Mouse (Mus musculus) lung, embryonic 16.5 days (tissue): ENCODE measurements around the gene Dock8. TPM values are rescaled to one million over a fixed set of nuclear protein-coding genes. Genes with fewer than 3 reads are reported as not detected.

ENCODE experiments used
- ATAC-seq: fragments of 200-750 bp; cut with Nextera tagmentation; 2 replicates; pipeline ENCODE4 v1.8.0; 2017; ENCODE audit warnings: low read depth, mild to moderate bottlenecking, moderate library complexity
- H3K27ac ChIP-seq: fragments of 300-500 bp; sonication (generic); 2 replicates; pipeline ENCODE4 v1.5.1; 2014; ENCODE audit warnings: mild to moderate bottlenecking, control low read depth, low read length
- H3K27me3 ChIP-seq: fragments of 300-500 bp; sonication (generic); 2 replicates; pipeline ENCODE4 v1.6.1; 2014; ENCODE audit warnings: low read depth, low read length, mixed read lengths; ENCODE audit not compliant: control insufficient read depth, insufficient read depth
- H3K36me3 ChIP-seq: fragments of 300-500 bp; sonication (generic); 2 replicates; pipeline ENCODE4 v1.6.1; 2014; ENCODE audit warnings: low read length; ENCODE audit not compliant: control insufficient read depth, insufficient read depth
- H3K4me1 ChIP-seq: fragments of 300-500 bp; sonication (generic); replicated peaks from 2 replicates; pipeline ENCODE4 v1.6.1; 2014; ENCODE audit warnings: low read length, mixed read lengths; ENCODE audit not compliant: control insufficient read depth, insufficient read depth
- H3K4me2 ChIP-seq: fragments of 300-500 bp; sonication (generic); 2 replicates; pipeline ENCODE4 v1.6.1; 2014; ENCODE audit warnings: low read depth, low read length, control low read depth
- H3K4me3 ChIP-seq: fragments of 300-500 bp; sonication (generic); 2 replicates; pipeline ENCODE4 v1.5.1; 2014; ENCODE audit warnings: mild to moderate bottlenecking, low read length, control low read depth
- H3K9ac ChIP-seq: fragments of 300-500 bp; sonication (generic); 2 replicates; pipeline ENCODE4 v1.6.1; 2014; ENCODE audit warnings: low read length, control low read depth
- H3K9me3 ChIP-seq: fragments of 300-500 bp; sonication (generic); 2 replicates; pipeline ENCODE4 v1.6.1; 2016; ENCODE audit warnings: low read length; ENCODE audit not compliant: control insufficient read depth
- WGBS: fragments of 180-500 bp; shearing (Covaris S2); extraction: QIAGEN DNeasy Blood & Tissue Kit; methylation state at CpG from one replicate; pipeline ENCODE4 v1.1.7; 2014; 5-methylcytosine and 5-hydroxymethylcytosine counted together
- polyA plus RNA-seq: library from polyadenylated mRNA; unstranded; fragments of >200 nt; fragmentation: Nextera tagmentation; extraction: Ambion mirVana; gene quantifications from 2 replicates; pipeline ENCODE4 v1.2.1, GENCODE M21; 2015

Gene Dock8
- polyA plus RNA-seq, 1 experiment from 2014 or later: 3.9 TPM

DNA sequence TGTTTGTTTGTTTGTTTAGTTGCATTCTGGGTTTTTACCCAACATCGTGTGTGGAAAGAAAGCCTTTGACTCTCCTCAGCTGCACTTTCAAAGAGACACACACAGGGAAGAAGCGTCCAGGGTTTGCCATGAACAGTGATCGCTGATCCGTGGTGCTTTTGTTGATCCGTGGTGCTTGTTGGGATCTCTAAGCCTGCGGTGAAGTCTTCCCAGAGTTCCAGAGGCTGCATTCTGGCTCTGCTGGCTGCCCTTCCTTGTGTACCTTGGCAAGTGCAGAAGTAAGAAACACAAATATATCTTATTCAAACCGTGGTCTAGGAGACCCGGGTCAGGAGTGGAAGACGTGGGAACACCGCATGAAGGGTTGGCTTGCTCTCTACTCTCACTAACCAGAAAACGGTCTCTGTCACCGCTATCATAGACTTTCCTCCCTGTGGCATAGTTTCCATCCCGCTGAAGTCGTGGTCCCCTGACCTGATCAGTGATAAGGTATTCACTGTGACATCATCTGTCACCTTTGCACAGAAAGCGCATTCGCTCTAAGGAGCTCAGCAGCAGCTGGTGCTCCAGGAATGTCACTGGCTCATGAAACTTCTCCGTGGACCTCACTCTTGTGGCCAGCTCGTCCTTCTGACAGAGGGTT is 112.4 kb downstream of the Dock8 start:
- no peaks in the 10 kb centered on the region for H3K36me3 ChIP-seq
- ATAC-seq: no peak
- H3K27me3 ChIP-seq: no peaks in the 10 kb centered on the region
- no peaks in the 10 kb centered on the region for H3K9me3 ChIP-seq
- H3K9ac ChIP-seq: no peak overlapping the region
- no peak overlapping the region for H3K4me3 ChIP-seq
- no peak overlapping the region for H3K27ac ChIP-seq
- H3K4me1 ChIP-seq: no peaks in the 10 kb centered on the region
- 60% methylated on average over 18 of the region's 18 CpGs for WGBS
- H3K4me2 ChIP-seq: no peak overlapping the region

DNA sequence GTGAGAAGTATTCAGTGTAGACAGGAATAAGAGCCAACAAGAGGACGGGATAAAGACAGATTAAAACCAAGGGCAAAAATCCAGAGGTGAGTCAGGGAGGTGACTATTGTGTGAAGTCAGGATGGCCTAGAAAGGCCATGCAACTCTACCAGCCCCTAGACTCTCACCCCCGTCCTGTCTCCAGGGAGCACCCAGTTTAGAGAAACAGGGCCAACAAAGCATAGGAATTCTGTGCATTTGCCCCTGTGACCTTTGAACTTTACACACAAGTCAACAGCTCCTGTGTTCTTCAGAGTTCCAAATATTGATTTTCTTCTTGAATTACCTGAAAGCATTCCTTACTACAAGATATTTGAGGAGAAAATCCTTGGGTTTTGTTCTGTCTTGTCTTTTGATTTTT is 117.6 kb downstream of the Dock8 start:
- no peaks in the 10 kb centered on the region for H3K27me3 ChIP-seq
- no peak overlapping the region for H3K27ac ChIP-seq
- H3K4me1 ChIP-seq: no peaks in the 10 kb centered on the region
- no peak overlapping the region for H3K9ac ChIP-seq
- no peak for ATAC-seq
- WGBS: 36% methylated on average over 2 of the region's 2 CpGs
- H3K4me3 ChIP-seq: no peak overlapping the region
- no peaks in the 10 kb centered on the region for H3K9me3 ChIP-seq
- H3K36me3 ChIP-seq: no peaks in the 10 kb centered on the region
- H3K4me2 ChIP-seq: no peak overlapping the region

DNA sequence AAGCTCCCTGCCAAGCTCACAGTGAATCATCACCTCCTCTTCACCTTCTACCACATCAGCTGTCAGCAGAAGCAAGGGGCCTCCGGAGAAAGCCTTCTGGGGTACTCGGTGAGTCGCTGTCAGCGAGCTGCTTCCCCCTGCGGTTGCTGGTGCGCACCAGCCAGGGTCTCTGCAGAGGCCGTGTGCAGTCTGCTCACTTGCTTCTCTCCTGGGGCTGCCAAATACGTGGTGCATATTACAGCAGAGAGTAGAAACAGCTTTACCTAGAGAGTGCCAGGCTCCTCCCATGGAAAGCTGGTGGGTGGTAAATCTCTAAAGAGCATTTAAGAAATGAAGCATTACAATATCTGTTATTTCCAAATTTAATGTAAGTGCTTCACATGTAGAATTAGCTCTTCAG is 123.1 kb downstream of the Dock8 start:
- Histone ChIP-seq H3K9ac (no peak overlapping the region), H3K27ac (no peak overlapping the region), H3K4me3 (no peak overlapping the region), H3K36me3 (no peaks in the 10 kb centered on the region), H3K27me3 (no peaks in the 10 kb centered on the region), H3K4me2 (no peak overlapping the region), H3K4me1 (peaks cover 2% of the 10 kb centered on the region; the same call in 1 of the 2 replicates), H3K9me3 (no peaks in the 10 kb centered on the region)
- 48% methylated on average over 8 of the region's 8 CpGs for WGBS
- ATAC-seq: no peak

DNA sequence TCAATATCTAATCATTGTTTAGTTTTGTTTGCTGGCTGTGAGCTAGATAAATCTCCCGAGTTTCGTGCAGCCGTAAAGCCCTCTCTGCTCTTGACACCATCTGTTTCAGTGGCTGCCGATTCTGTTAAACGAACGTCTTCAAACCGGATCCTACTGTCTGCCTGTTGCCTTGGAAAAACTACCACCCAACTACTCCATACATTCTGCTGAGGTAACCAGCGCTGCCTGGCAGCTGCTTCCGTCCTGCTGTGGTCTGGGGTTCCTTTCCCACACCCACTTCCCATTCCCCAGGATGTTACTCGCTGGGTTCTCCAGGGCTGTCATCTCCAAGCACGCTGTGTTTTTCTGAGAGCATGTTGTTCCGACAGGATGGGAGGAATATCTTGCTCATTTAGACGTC is 123.7 kb downstream of the Dock8 start:
- Histone ChIP-seq H3K4me2 (peak overlapping the region; percentile 29; the same call in 1 of the 2 replicates), H3K4me3 (no peak overlapping the region), H3K9ac (no peak overlapping the region), H3K9me3 (no peaks in the 10 kb centered on the region), H3K36me3 (no peaks in the 10 kb centered on the region), H3K4me1 (peaks cover 2% of the 10 kb centered on the region; the same call in 1 of the 2 replicates), H3K27ac (no peak overlapping the region), H3K27me3 (no peaks in the 10 kb centered on the region)
- WGBS: 35% methylated on average over 13 of the region's 13 CpGs
- peak; percentile 54 for ATAC-seq

DNA sequence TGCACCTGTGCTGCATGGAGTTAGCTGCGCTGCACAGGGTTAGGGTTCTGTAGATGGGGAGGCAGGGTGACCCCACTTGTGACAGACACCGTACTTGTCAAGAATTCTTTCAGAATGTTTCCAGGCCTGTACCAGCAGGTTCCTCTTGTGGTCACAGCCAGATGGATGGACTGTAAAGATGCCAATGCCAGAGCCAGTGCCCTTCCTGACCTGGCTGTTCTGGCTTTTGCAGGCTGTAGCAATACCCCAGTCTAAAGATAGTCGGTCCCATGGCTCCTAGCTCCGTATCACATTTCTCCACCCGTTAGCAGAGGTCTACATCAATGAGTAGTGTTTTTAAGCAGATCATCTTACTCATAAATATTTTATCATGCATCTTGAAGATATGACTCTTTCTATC is 124.1 kb downstream of the Dock8 start:
- 73% methylated on average over 5 of the region's 5 CpGs for WGBS
- Histone ChIP-seq H3K9ac (no peak overlapping the region), H3K4me1 (peaks cover 2% of the 10 kb centered on the region; the same call in 1 of the 2 replicates), H3K27me3 (no peaks in the 10 kb centered on the region), H3K9me3 (no peaks in the 10 kb centered on the region), H3K36me3 (no peaks in the 10 kb centered on the region), H3K27ac (no peak overlapping the region), H3K4me3 (no peak overlapping the region), H3K4me2 (0 out of 2 replicates have a peak overlapping the region, but pooled peaks have one; percentile 29)
- no peak for ATAC-seq

DNA sequence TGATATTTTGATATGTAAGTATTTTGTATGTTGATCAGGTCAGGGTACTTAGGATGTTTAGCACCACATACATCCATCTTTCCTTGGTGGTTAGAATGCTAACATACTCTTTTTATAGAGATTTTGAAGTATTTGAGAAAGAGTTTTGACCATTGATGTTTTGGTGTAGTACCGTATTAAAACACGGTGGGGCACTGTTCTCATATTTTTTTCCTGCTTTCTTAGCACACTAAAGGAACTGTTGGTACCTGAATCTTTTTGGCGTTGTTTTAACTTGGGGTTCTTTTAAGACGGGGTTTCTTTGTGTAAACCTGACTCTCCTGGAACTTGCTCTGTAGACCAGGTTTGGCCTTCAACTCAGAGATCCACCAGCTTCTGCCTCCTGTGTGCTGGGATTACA is 133.0 kb downstream of the Dock8 start:
- Histone ChIP-seq H3K9ac (no peak overlapping the region), H3K4me3 (no peak overlapping the region), H3K27ac (no peak overlapping the region), H3K36me3 (no peaks in the 10 kb centered on the region), H3K27me3 (no peaks in the 10 kb centered on the region; the same call in 1 of the 2 replicates), H3K4me2 (no peak overlapping the region), H3K4me1 (no peaks in the 10 kb centered on the region), H3K9me3 (no peaks in the 10 kb centered on the region)
- WGBS: 11% methylated on average over 4 of the region's 4 CpGs
- no peak for ATAC-seq

DNA sequence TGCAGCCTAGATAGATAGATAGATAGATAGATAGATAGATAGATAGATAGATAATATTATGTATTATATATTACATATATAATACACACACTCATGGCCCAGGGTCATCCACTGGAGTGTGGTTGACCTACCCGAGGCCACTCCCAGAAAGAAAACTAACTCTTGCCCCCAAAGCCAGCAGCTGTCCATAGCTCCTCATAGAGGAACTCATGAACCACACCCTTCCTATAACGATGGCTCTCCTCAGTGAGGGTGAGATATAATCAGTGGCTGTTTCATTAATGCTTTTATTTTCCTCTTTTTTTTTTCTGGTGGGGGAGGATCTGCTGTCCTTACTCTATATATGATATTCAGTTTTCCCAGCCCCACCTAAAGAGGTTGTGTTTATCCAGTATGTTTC is 134.6 kb downstream of the Dock8 start:
- no peaks in the 10 kb centered on the region for H3K9me3 ChIP-seq

DNA sequence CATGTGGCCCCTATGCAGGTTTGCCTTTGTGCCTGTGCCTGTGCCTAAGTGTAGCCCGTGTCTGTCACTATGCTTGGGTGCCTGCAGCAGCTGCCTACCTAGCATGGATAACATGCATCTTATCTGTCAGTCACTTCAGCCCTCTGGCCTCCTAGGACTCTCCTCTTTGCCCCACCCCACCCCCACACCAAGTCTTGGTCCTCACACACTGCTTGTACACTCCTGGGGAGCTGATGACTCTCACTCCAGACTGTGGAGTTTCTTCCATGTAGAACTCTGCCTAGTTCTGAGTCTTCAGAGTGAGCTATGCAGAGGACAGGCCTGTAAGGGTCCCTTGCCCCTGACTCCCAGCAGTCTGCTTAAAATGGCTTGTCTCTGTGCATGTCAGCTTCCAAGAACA is 136.8 kb downstream of the Dock8 start:
- Histone ChIP-seq H3K4me1 (peaks cover 3% of the 10 kb centered on the region; the same call in 1 of the 2 replicates), H3K9me3 (no peaks in the 10 kb centered on the region), H3K9ac (no peak overlapping the region), H3K4me2 (no peak overlapping the region), H3K36me3 (no peaks in the 10 kb centered on the region), H3K4me3 (no peak overlapping the region), H3K27me3 (no peaks in the 10 kb centered on the region; the same call in 1 of the 2 replicates), H3K27ac (no peak overlapping the region)
- no peak for ATAC-seq
- WGBS: 30% methylated on average over 1 of the region's 1 CpGs

More for the DNA sequence above, 134.6 kb downstream of the Dock8 start:
- Histone ChIP-seq H3K27me3 (no peaks in the 10 kb centered on the region; the same call in 1 of the 2 replicates), H3K4me3 (no peak overlapping the region), H3K9ac (no peak overlapping the region), H3K4me2 (no peak overlapping the region), H3K36me3 (no peaks in the 10 kb centered on the region), H3K4me1 (peaks cover 3% of the 10 kb centered on the region; the same call in 1 of the 2 replicates), H3K27ac (no peak overlapping the region)
- no peak for ATAC-seq
- WGBS: 73% methylated on average over 2 of the region's 2 CpGs

DNA sequence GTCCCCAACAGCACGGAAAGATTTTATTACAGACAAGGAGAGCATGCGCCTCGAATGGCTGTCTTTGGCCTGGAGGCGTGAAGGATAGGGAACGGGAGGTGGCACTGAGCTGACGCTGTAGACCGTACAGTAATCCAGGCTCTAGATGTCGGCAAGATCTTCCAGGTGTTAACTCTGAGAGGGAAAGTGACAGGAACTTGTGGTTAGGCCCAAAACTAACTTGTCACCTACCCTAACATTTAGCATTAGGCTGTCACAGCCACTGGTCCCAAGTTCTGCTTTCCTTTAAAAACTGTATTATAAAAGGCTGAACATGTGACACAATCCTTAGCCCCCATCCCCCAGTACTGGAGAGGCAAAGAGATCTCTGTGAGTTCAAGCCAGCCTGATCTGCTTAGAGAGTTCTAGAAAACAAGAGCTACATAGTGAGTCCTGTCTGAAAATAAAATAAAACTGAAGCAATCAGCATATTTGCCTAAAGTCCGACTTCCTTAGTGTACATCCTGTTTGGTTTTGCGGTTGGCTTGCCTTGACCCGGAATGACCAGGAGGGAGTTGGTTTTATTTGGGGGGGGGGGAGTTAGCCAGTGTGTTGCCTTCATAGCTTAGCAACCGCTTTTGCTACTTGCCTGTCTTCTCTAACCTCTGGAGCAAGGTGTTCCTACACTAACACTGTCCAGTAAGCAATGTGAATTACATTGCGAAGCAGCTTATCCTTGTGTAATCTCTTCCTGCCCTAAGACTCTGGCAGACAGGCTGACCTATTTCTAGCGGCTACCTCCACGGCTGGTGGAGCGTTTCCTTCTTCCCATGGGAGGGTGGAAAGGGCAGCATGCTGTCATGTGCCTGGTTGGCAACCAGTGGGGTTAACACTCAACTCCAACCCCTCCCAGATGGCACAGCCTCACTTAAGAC is 138.8 kb downstream of the Dock8 start:
- H3K4me3 ChIP-seq: no peak overlapping the region
- no peak overlapping the region for H3K4me2 ChIP-seq
- 64% methylated on average over 16 of the region's 16 CpGs for WGBS

More for the DNA sequence above, 138.8 kb downstream of the Dock8 start:
- H3K9me3 ChIP-seq: no peaks in the 10 kb centered on the region
- peaks cover 3% of the 10 kb centered on the region; the same call in 1 of the 2 replicates for H3K4me1 ChIP-seq
- no peak overlapping the region for H3K27ac ChIP-seq
- no peak for ATAC-seq
- H3K27me3 ChIP-seq: no peaks in the 10 kb centered on the region; the same call in 1 of the 2 replicates
- no peak overlapping the region for H3K9ac ChIP-seq
- H3K36me3 ChIP-seq: no peaks in the 10 kb centered on the region
